Mouse (Mus musculus): ENCODE results near the gene Wipf2. TPM values are rescaled to one million over a fixed set of nuclear protein-coding genes. Genes with fewer than 3 reads are reported as not detected.
A peak's percentile ranks its signal among the peaks of the same experiment; 100 is the strongest.

The Wipf2 gene
- polyA plus RNA-seq, 1 experiment from 2014 or later = 5.4 TPM

- H3K9me3 ChIP-seq (ENCODE audit: low read length) = no peaks in the 10 kb centered on the region
- no peak overlapping the region for H3K4me3 ChIP-seq (ENCODE audit: low read length)
- no peak for ATAC-seq (ENCODE audit: low FRiP score, low TSS enrichment)
- 42% methylated on average over 11 of the region's 11 CpGs for WGBS
- peak overlapping the region; percentile 98; the same call in 1 of the 2 replicates for H3K27ac ChIP-seq (ENCODE audit: low read length)
- H3K36me3 ChIP-seq (ENCODE audit: insufficient read depth, low read length) = 0 out of 2 replicates have a peak, but pooled peaks cover under 1% of the 10 kb centered on the region
- no peaks in the 10 kb centered on the region for H3K27me3 ChIP-seq (ENCODE audit: insufficient read depth, low read length)
- H3K4me2 ChIP-seq (replicated peaks; ENCODE audit: low read depth, low read length) = no peak overlapping the region
- peak overlapping the region; percentile 47; the same call in 1 of the 2 replicates for H3K9ac ChIP-seq (replicated peaks; ENCODE audit: low read length)
- H3K4me1 ChIP-seq (ENCODE audit: insufficient read depth, low read length) = peaks cover 77% of the 10 kb centered on the region
These were observed 81.6 kb downstream of the Wipf2 start for GRCm38 (mm10) chr11:98944897-98945604.

- Histone ChIP-seq H3K36me3 (ENCODE audit: insufficient read depth, low read length) (peaks cover 6% of the 10 kb centered on the region; the same call in 1 of the 2 replicates), H3K4me3 (ENCODE audit: low read length) (no peak overlapping the region), H3K27ac (ENCODE audit: low read length) (0 out of 2 replicates have a peak overlapping the region, but pooled peaks have one; percentile 23), H3K9me3 (ENCODE audit: low read length) (no peaks in the 10 kb centered on the region), H3K4me1 (ENCODE audit: insufficient read depth, low read length) (peaks cover 77% of the 10 kb centered on the region), H3K4me2 (replicated peaks; ENCODE audit: low read depth, low read length) (no peak overlapping the region), H3K27me3 (ENCODE audit: insufficient read depth, low read length) (no peaks in the 10 kb centered on the region), H3K9ac (replicated peaks; ENCODE audit: low read length) (0 out of 2 replicates have a peak overlapping the region, but pooled peaks have one; percentile 4)
- 68% methylated on average over 3 of the region's 3 CpGs for WGBS
- ATAC-seq (ENCODE audit: low FRiP score, low TSS enrichment) = no peak
These were observed 82.2 kb downstream of the Wipf2 start for GRCm38 (mm10) chr11:98945605-98945977.

- Histone ChIP-seq H3K27ac (ENCODE audit: low read length) (no peak overlapping the region), H3K9ac (replicated peaks; ENCODE audit: low read length) (no peak overlapping the region), H3K4me1 (ENCODE audit: insufficient read depth, low read length) (peaks cover 71% of the 10 kb centered on the region), H3K9me3 (ENCODE audit: low read length) (no peaks in the 10 kb centered on the region), H3K27me3 (ENCODE audit: insufficient read depth, low read length) (no peaks in the 10 kb centered on the region), H3K4me2 (replicated peaks; ENCODE audit: low read depth, low read length) (no peak overlapping the region), H3K36me3 (ENCODE audit: insufficient read depth, low read length) (peaks cover 14% of the 10 kb centered on the region; the same call in 1 of the 2 replicates), H3K4me3 (ENCODE audit: low read length) (no peak overlapping the region)
- WGBS = 65% methylated on average over 18 of the region's 18 CpGs
- no peak for ATAC-seq (ENCODE audit: low FRiP score, low TSS enrichment)
These were observed 84.6 kb downstream of the Wipf2 start for GRCm38 (mm10) chr11:98947969-98948569.

GRCm38 (mm10) chr11:98949242-98949957, 86.0 kb downstream of the Wipf2 start:
- no peak overlapping the region; the same call in 1 of the 2 replicates for H3K9ac ChIP-seq (replicated peaks; ENCODE audit: low read length)
- peaks cover 71% of the 10 kb centered on the region for H3K4me1 ChIP-seq (ENCODE audit: insufficient read depth, low read length)
- H3K4me2 ChIP-seq (replicated peaks; ENCODE audit: low read depth, low read length) = no peak overlapping the region
- no peaks in the 10 kb centered on the region for H3K9me3 ChIP-seq (ENCODE audit: low read length)
- H3K27ac ChIP-seq (ENCODE audit: low read length) = no peak overlapping the region
- 77% methylated on average over 12 of the region's 12 CpGs for WGBS
- no peak overlapping the region for H3K4me3 ChIP-seq (ENCODE audit: low read length)
- no peak for ATAC-seq (ENCODE audit: low FRiP score, low TSS enrichment)
- H3K27me3 ChIP-seq (ENCODE audit: insufficient read depth, low read length) = no peaks in the 10 kb centered on the region
- peaks cover 14% of the 10 kb centered on the region; the same call in 1 of the 2 replicates for H3K36me3 ChIP-seq (ENCODE audit: insufficient read depth, low read length)

- H3K4me2 ChIP-seq (replicated peaks; ENCODE audit: low read depth, low read length) = no peak overlapping the region
- H3K9ac ChIP-seq (replicated peaks; ENCODE audit: low read length) = no peak overlapping the region
- no peaks in the 10 kb centered on the region for H3K9me3 ChIP-seq (ENCODE audit: low read length)
- H3K4me1 ChIP-seq (ENCODE audit: insufficient read depth, low read length) = peaks cover 71% of the 10 kb centered on the region
- WGBS = 92% methylated on average over 7 of the region's 7 CpGs
- H3K4me3 ChIP-seq (ENCODE audit: low read length) = no peak overlapping the region
- no peak for ATAC-seq (ENCODE audit: low FRiP score, low TSS enrichment)
- no peaks in the 10 kb centered on the region for H3K27me3 ChIP-seq (ENCODE audit: insufficient read depth, low read length)
- no peak overlapping the region; the same call in 1 of the 2 replicates for H3K27ac ChIP-seq (ENCODE audit: low read length)
- peaks cover 14% of the 10 kb centered on the region; the same call in 1 of the 2 replicates for H3K36me3 ChIP-seq (ENCODE audit: insufficient read depth, low read length)
These were observed 86.6 kb downstream of the Wipf2 start for GRCm38 (mm10) chr11:98949958-98950460.

GRCm38 (mm10) chr11:98950484-98950883, 87.0 kb downstream of the Wipf2 start:
- Histone ChIP-seq H3K27ac (ENCODE audit: low read length) (peak overlapping the region; percentile 94), H3K4me2 (replicated peaks; ENCODE audit: low read depth, low read length) (no peak overlapping the region), H3K9me3 (ENCODE audit: low read length) (no peaks in the 10 kb centered on the region), H3K4me1 (ENCODE audit: insufficient read depth, low read length) (peaks cover 71% of the 10 kb centered on the region), H3K36me3 (ENCODE audit: insufficient read depth, low read length) (peaks cover 14% of the 10 kb centered on the region; the same call in 1 of the 2 replicates), H3K9ac (replicated peaks; ENCODE audit: low read length) (no peak overlapping the region), H3K27me3 (ENCODE audit: insufficient read depth, low read length) (no peaks in the 10 kb centered on the region), H3K4me3 (ENCODE audit: low read length) (no peak overlapping the region)
- WGBS = 87% methylated on average over 9 of the region's 9 CpGs
- no peak for ATAC-seq (ENCODE audit: low FRiP score, low TSS enrichment)

GRCm38 (mm10) chr11:98951026-98951906, 87.8 kb downstream of the Wipf2 start:
- H3K9ac ChIP-seq (replicated peaks; ENCODE audit: low read length) = peak overlapping the region; percentile 60
- peaks cover 14% of the 10 kb centered on the region; the same call in 1 of the 2 replicates for H3K36me3 ChIP-seq (ENCODE audit: insufficient read depth, low read length)
- H3K27me3 ChIP-seq (ENCODE audit: insufficient read depth, low read length) = no peaks in the 10 kb centered on the region
- no peaks in the 10 kb centered on the region for H3K9me3 ChIP-seq (ENCODE audit: low read length)
- H3K4me3 ChIP-seq (ENCODE audit: low read length) = no peak overlapping the region
- 30% methylated on average over 14 of the region's 16 CpGs for WGBS
- peak overlapping the region; percentile 28; the same call in 1 of the 2 replicates for H3K4me2 ChIP-seq (replicated peaks; ENCODE audit: low read depth, low read length)
- H3K27ac ChIP-seq (ENCODE audit: low read length) = peak overlapping the region; percentile 94
- ATAC-seq (ENCODE audit: low FRiP score, low TSS enrichment) = peak; percentile 74
- H3K4me1 ChIP-seq (ENCODE audit: insufficient read depth, low read length) = peaks cover 71% of the 10 kb centered on the region

- ATAC-seq (ENCODE audit: low FRiP score, low TSS enrichment) = no peak
- Histone ChIP-seq H3K36me3 (ENCODE audit: insufficient read depth, low read length) (peaks cover 14% of the 10 kb centered on the region; the same call in 1 of the 2 replicates), H3K9me3 (ENCODE audit: low read length) (no peaks in the 10 kb centered on the region), H3K4me1 (ENCODE audit: insufficient read depth, low read length) (peaks cover 69% of the 10 kb centered on the region), H3K27ac (ENCODE audit: low read length) (no peak overlapping the region), H3K9ac (replicated peaks; ENCODE audit: low read length) (no peak overlapping the region; the same call in 1 of the 2 replicates), H3K27me3 (ENCODE audit: insufficient read depth, low read length) (no peaks in the 10 kb centered on the region), H3K4me2 (replicated peaks; ENCODE audit: low read depth, low read length) (no peak overlapping the region), H3K4me3 (ENCODE audit: low read length) (no peak overlapping the region)
- 71% methylated on average over 1 of the region's 1 CpGs for WGBS
These were observed 88.7 kb downstream of the Wipf2 start for GRCm38 (mm10) chr11:98952111-98952510.

- WGBS = 73% methylated on average over 2 of the region's 2 CpGs
- H3K27ac ChIP-seq (ENCODE audit: low read length) = no peak overlapping the region
- H3K9me3 ChIP-seq (ENCODE audit: low read length) = no peaks in the 10 kb centered on the region
- H3K4me2 ChIP-seq (replicated peaks; ENCODE audit: low read depth, low read length) = no peak overlapping the region
- 0 out of 2 replicates have a peak overlapping the region, but pooled peaks have one; percentile 18 for H3K9ac ChIP-seq (replicated peaks; ENCODE audit: low read length)
- peaks cover 14% of the 10 kb centered on the region; the same call in 1 of the 2 replicates for H3K36me3 ChIP-seq (ENCODE audit: insufficient read depth, low read length)
- ATAC-seq (ENCODE audit: low FRiP score, low TSS enrichment) = no peak
- no peak overlapping the region for H3K4me3 ChIP-seq (ENCODE audit: low read length)
- peaks cover 63% of the 10 kb centered on the region for H3K4me1 ChIP-seq (ENCODE audit: insufficient read depth, low read length)
- no peaks in the 10 kb centered on the region for H3K27me3 ChIP-seq (ENCODE audit: insufficient read depth, low read length)
These were observed 89.3 kb downstream of the Wipf2 start for GRCm38 (mm10) chr11:98952736-98953135.

Data from kidney, embryonic 16.5 days (tissue).